Mouse (Mus musculus): ENCODE results near the gene Tcp11l1. TPM values are rescaled to one million over a fixed set of nuclear protein-coding genes. Genes with fewer than 3 reads are reported as not detected.

The Tcp11l1 gene
- polyA plus RNA-seq, 1 experiment from 2014 or later: 66.1 TPM

DNA sequence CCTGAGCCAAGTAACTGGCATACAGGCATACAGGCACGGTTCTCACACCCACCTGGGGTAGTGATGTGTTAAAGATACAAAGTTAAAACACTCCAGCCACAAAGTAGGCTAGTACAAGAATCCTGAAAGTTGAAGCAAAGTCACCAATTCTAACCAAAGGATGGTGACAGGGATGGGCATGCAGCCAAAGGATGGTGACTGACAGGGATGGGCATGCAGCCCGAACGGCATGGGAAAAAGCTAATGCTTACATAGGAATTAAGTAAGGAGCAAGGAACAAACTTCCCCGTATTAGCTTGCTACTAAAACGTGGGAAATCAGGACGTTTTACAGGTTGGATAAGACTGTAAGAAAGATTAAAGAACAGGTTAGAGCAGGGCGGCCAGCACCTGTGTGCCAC, 24.3 kb upstream of the Tcp11l1 start:
- H3K4me3 ChIP-seq: no peak overlapping the region
- no peak for ATAC-seq (ENCODE audit: low FRiP score, low read depth)
- 66% methylated on average over 7 of the region's 7 CpGs for WGBS

DNA sequence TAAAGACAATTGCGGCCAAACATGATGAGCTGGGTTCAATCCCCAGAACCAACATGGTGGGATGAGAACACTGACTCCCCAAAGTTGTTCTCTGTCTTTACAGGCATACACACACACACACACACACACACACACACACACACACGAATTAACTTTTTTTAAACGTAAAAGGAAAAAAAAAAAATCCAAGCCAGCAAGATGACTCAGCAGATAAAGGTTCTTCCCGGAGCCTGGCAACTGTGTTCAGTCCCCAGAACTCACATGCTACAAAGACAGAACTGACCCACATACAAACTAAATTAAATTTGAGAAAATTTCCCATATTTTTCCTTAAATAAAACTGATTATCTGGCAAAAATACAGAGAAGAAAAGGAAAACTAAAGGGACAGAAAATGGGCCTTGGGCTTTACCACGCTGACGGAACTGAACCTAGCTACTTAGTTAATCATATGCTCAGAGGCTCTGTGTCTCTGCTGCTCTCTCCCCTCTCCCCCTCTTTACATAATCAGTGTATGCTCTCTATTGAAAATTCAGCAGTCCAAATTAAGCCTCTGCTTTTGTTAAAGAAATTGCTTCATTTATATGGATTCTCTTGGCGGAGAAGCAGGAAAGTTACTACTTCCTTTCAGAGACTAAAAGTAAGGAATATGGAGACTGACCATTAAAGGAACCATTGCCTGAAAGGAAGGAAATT, 20.7 kb upstream of the Tcp11l1 start:
- no peak overlapping the region for H3K4me2 ChIP-seq (replicated peaks)
- no peaks in the 10 kb centered on the region for H3K36me3 ChIP-seq
- H3K27me3 ChIP-seq: no peaks in the 10 kb centered on the region
- no peak overlapping the region for H3K27ac ChIP-seq
- 75% methylated on average over 7 of the region's 7 CpGs for WGBS
- no peaks in the 10 kb centered on the region for H3K4me1 ChIP-seq
- no peak overlapping the region for H3K4me3 ChIP-seq
- no peak for ATAC-seq (ENCODE audit: low FRiP score, low read depth)
- no peaks in the 10 kb centered on the region for H3K9me3 ChIP-seq
- no peak overlapping the region for H3K9ac ChIP-seq

More for the DNA sequence above, 24.3 kb upstream of the Tcp11l1 start:
- peaks cover 5% of the 10 kb centered on the region for H3K4me1 ChIP-seq
- no peak overlapping the region for H3K9ac ChIP-seq
- H3K27ac ChIP-seq: no peak overlapping the region
- peaks cover 13% of the 10 kb centered on the region for H3K27me3 ChIP-seq
- H3K9me3 ChIP-seq: no peaks in the 10 kb centered on the region
- H3K4me2 ChIP-seq (replicated peaks): no peak overlapping the region
- no peaks in the 10 kb centered on the region for H3K36me3 ChIP-seq

DNA sequence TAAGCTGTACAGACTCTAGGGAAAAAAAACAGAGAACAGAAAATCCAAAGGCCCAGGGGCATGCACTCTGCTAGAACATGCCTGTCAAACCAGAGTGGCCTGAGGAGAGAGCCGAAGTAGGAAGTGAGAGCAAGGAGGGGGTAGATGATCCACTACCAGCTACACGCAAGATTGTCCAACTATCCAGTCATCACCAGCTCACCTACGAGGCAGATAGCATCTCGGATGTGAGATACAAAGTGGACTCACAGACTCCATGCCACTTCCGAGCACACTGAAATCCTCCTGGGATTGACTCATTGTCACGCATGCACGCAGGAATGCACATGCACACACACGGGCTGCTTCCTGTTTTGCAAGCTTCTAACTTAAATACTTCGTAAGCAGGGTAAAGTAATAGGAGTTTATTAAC, 20.1 kb upstream of the Tcp11l1 start:
- 79% methylated on average over 9 of the region's 9 CpGs for whole genome bisulfite sequencing
- H3K27me3 ChIP-seq: no peaks in the 10 kb centered on the region
- ATAC-seq (ENCODE audit: low FRiP score, low read depth): no peak
- no peak overlapping the region for H3K4me2 ChIP-seq (replicated peaks)
- H3K27ac ChIP-seq: no peak overlapping the region
- no peak overlapping the region for H3K9ac ChIP-seq
- no peaks in the 10 kb centered on the region for H3K36me3 ChIP-seq
- no peaks in the 10 kb centered on the region for H3K4me1 ChIP-seq
- H3K9me3 ChIP-seq: no peaks in the 10 kb centered on the region
- no peak overlapping the region for H3K4me3 ChIP-seq

DNA sequence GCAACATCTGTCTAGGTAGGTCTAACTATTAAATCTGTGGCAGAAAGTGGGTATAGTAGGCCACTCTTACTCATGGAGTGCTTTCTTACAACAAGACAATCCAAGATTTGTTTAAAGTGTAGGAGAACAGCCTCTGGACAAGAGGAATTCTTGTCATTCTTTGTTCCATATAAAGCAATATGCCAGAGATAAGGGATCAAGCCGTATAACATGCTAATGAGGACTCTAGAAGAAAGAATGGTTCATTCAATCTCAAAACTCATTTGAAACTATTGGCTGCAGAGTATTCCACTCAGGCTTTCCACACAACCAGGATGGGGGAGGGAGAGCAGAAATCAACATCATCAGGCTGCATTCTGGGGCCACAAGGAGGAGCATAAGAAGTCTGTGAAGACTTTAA, 15.4 kb upstream of the Tcp11l1 start:
- Histone ChIP-seq H3K27me3 (no peaks in the 10 kb centered on the region), H3K4me2 (replicated peaks) (no peak overlapping the region), H3K4me1 (no peaks in the 10 kb centered on the region), H3K4me3 (no peak overlapping the region), H3K36me3 (no peaks in the 10 kb centered on the region), H3K9me3 (no peaks in the 10 kb centered on the region), H3K27ac (no peak overlapping the region), H3K9ac (no peak overlapping the region)
- ATAC-seq (ENCODE audit: low FRiP score, low read depth): no peak
- 90% methylated on average over 1 of the region's 1 CpGs for WGBS

DNA sequence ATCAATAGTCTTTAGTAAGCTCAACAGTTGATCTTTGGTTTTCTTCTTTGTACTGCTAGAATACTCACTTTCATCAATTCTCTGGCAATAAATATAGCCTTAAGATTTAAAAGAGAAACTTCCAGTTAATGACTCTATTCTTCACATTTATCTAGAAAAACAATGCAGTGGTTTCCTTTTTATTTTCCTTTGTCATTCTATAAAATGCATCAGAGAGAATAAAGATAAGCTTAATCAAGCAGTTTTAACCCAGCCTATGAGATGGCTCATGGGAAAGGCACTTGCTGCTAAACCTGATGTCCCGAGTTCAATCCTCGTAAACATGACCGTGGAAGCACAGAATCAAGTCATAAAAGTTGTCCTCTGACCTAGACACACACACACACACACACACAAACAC, 10.1 kb upstream of the Tcp11l1 start:
- Histone ChIP-seq H3K9ac (no peak overlapping the region), H3K27me3 (no peaks in the 10 kb centered on the region), H3K9me3 (no peaks in the 10 kb centered on the region), H3K4me2 (replicated peaks) (no peak overlapping the region), H3K4me3 (no peak overlapping the region), H3K27ac (no peak overlapping the region), H3K4me1 (no peaks in the 10 kb centered on the region), H3K36me3 (no peaks in the 10 kb centered on the region)
- 34% methylated on average over 3 of the region's 3 CpGs for WGBS
- ATAC-seq (ENCODE audit: low FRiP score, low read depth): no peak

DNA sequence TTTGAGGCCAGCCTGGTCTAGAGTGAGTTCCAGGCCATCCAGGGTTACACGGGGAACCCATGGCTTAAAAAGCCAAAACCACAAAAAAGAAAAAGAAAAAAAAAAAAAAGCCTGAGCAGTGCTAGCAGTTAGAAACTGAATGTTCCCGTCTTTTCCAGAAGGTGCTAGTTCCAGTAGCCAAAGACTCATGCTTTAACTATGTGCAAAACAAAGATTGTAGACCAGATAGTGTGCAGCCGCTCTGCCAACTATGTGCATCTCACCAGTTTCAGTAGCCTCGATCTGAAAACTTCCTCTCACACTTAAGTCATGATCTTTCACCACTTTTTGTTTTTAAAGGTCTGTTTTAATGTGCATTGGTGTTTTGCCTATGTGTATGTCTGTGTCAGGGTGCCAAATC, 5.9 kb upstream of the Tcp11l1 start:
- Histone ChIP-seq H3K4me1 (no peaks in the 10 kb centered on the region), H3K36me3 (no peaks in the 10 kb centered on the region), H3K27ac (no peak overlapping the region), H3K9me3 (no peaks in the 10 kb centered on the region), H3K4me2 (replicated peaks) (no peak overlapping the region), H3K27me3 (peaks cover 4% of the 10 kb centered on the region), H3K4me3 (no peak overlapping the region), H3K9ac (no peak overlapping the region)
- 85% methylated on average over 4 of the region's 4 CpGs for WGBS
- no peak for ATAC-seq (ENCODE audit: low FRiP score, low read depth)

DNA sequence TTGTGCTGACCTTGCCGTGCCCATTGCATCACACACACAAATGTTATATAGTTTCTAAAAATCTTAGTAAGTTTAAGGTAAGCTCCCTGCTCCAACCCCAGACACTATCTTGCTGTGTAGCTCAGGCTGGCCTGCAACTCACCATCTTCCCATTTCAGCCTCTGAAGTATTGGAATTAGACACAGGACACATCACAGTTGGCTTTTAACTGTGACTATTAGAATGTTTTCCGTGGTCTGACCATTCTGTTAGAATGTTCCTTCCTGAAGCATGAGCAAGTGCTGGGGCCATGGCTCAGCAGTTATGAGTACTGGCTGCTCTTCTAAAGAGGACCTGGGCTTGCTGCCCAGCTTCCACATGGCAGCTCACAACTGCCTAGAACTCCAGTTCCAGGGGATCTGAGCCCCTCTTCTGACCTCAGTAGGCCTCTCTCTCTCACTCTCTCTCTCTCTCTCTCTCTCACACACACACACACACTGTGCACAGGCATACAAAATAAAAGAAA, 5.3 kb upstream of the Tcp11l1 start:
- ATAC-seq (ENCODE audit: low FRiP score, low read depth): no peak
- Histone ChIP-seq H3K9ac (no peak overlapping the region), H3K27me3 (peaks cover 4% of the 10 kb centered on the region), H3K9me3 (no peaks in the 10 kb centered on the region), H3K36me3 (no peaks in the 10 kb centered on the region), H3K4me1 (no peaks in the 10 kb centered on the region), H3K4me3 (no peak overlapping the region), H3K27ac (no peak overlapping the region), H3K4me2 (replicated peaks) (no peak overlapping the region)
- 90% methylated on average over 2 of the region's 2 CpGs for WGBS

DNA sequence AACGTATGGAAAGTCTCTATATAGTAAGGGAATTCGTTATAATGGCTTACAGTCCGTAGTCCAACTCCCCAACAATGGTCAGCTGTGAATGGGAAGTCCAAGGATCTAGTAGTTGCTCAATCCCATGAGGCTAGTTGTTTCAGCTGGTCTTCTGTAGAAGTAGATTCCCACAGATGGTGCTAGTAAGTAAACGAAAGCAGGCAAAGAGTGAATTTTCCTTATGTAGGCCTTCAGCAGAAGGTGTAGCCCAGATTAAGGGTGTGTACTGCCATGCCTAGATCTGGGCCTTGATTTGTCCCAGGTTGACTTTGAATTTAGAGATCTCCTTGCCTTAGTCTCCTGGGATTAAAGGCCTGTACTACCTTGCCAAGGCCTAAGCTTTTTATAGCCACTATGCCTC, 4.3 kb upstream of the Tcp11l1 start, which contains the start of gene Pin1rt1:
Gene Pin1rt1, minus strand, starts transcription at position 101 of the 400 bp plus-strand sequence.
- ATAC-seq (ENCODE audit: low FRiP score, low read depth): no peak
- Histone ChIP-seq H3K27ac (no peak within 1 kb of the TSS), H3K9ac (no peak within 1 kb of the TSS), H3K36me3 (no peaks in the 10 kb centered on the region), H3K9me3 (no peaks in the 10 kb centered on the region), H3K4me3 (no peak within 1 kb of the TSS), H3K4me1 (peaks cover under 1% of the 10 kb centered on the region; the same call in 1 of the 2 replicates), H3K4me2 (replicated peaks) (no peak within 1 kb of the TSS), H3K27me3 (peaks cover 4% of the 10 kb centered on the region)
- WGBS: 87% methylated on average over 4 of the region's 4 CpGs

DNA sequence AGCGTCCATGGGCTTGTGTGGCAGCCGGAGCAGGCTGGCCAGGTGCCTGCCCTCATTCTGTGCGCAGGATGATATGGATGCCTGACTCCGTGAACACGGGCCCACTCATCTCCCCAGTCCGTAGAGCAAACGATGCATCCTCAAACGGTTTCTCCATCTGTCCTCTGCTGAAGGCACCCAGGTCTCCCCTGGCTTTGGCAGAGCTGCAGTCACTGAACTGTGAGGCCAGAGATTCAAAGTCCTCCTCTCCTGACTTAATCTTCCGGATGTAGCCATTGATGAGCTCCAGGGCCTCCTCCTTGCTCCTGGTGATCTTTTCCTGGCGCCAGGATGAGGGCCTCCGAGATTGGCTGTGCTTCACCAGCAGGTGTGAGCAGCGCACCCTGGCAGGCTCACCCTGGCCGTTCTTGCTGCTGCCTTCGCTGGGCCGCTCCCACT, 2.3 kb upstream of the Tcp11l1 start:
- H3K4me1 ChIP-seq: peaks cover 16% of the 10 kb centered on the region
- H3K9ac ChIP-seq: no peak overlapping the region
- H3K4me3 ChIP-seq: no peak overlapping the region
- peaks cover 4% of the 10 kb centered on the region for H3K27me3 ChIP-seq
- no peaks in the 10 kb centered on the region for H3K9me3 ChIP-seq
- no peak for ATAC-seq (ENCODE audit: low FRiP score, low read depth)
- H3K36me3 ChIP-seq: no peaks in the 10 kb centered on the region
- no peak overlapping the region for H3K4me2 ChIP-seq (replicated peaks)
- H3K27ac ChIP-seq: no peak overlapping the region
- WGBS: 37% methylated on average over 15 of the region's 15 CpGs

DNA sequence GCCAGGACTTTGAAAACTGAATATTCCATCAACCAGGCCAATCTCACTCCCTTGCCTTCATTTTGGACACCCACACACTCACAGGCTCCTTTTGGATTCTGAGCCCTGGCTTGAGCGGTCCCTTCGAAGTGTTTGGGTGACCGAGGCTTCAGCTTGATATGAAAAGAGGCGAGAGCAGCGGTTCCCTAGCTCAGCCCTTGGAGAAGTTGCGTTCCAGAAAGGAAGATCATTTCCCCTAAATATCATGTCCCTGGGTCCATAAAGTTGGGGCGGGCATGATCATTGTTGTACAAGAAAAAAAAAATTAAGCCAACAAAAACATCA, 479 bp upstream of the Tcp11l1 start:
- 0 out of 2 replicates have a peak, but pooled peaks have one; percentile 13 for ATAC-seq (ENCODE audit: low FRiP score, low read depth)
- H3K4me1 ChIP-seq: peaks cover 16% of the 10 kb centered on the region
- peak overlapping the region; percentile 70 for H3K4me2 ChIP-seq (replicated peaks)
- H3K4me3 ChIP-seq: peak overlapping the region; percentile 75
- no peaks in the 10 kb centered on the region for H3K9me3 ChIP-seq
- H3K27ac ChIP-seq: peak overlapping the region; percentile 87
- peak overlapping the region; percentile 86 for H3K9ac ChIP-seq
- peaks cover 4% of the 10 kb centered on the region for H3K27me3 ChIP-seq
- WGBS: 5% methylated on average over 7 of the region's 7 CpGs
- peaks cover 9% of the 10 kb centered on the region; the same call in 1 of the 2 replicates for H3K36me3 ChIP-seq

DNA sequence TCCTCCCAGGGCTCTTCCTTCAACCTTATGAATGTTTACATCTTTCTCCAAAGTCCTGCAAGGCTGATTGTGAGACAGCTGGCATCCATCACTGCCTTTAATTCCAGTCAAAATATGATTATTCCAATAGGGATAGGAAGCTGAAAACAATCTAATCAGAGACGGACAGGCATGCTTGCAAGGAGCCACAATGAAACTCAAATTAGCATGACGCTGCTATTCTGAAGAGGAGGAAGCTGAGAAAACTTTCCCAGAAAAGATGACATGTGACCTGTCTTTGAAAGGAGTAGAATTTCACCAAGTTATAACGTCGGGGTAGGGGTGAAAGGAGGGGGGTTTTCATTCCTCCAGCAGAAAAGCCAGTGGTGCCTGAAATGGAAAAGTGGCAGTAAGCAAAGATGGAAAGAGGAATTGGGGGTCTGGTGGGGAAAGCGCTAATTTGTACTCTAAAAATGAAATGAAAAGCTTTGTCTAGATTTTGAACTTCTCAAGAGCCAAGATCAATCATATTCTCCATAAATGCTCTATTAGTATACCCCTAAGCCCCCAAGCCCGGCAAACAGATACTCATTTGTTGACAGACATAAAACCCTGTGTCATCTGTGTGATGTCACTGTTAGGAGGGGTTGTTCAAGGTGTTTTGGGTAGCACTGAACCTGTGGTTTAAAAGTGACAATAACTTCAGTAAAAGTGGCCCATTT, 1.1 kb downstream of the Tcp11l1 start:
- H3K4me1 ChIP-seq: peaks cover 27% of the 10 kb centered on the region
- H3K36me3 ChIP-seq: peaks cover 14% of the 10 kb centered on the region
- 28% methylated on average over 6 of the region's 6 CpGs for WGBS
- no peak for ATAC-seq (ENCODE audit: low FRiP score, low read depth)
- H3K4me3 ChIP-seq: peak overlapping the region; percentile 75
- no peaks in the 10 kb centered on the region for H3K9me3 ChIP-seq
- 0 out of 2 replicates have a peak overlapping the region, but pooled peaks have one; percentile 87 for H3K27ac ChIP-seq
- peak overlapping the region; percentile 70 for H3K4me2 ChIP-seq (replicated peaks)
- H3K9ac ChIP-seq: peak overlapping the region; percentile 86
- H3K27me3 ChIP-seq: peaks cover 4% of the 10 kb centered on the region

DNA sequence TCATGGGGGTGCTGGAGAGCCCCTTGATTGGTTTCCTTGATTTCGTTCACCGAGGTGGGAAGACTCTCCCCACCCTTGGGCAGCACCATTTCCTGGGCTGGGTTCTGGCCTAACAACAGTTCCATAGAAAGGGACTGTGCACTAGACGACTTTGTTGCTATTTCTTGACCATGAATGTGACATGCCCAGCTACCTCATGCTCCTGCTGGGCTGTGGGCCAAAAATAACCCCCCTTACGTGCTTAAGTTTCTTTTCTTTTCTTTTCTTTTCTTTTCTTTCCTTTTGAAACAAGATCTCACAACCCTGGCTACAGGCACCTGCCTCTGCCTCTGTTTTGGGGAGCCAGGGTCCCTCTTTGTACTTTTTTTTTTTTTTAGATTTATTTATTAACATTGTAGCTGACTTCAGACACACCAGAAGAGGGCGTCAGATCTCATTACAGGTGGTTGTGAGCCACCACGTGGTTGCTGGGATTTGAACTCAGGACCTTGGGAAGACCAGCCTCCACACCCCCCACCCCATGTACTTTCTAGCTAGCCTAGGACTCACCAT, 2.1 kb downstream of the Tcp11l1 start:
- Histone ChIP-seq H3K9me3 (no peaks in the 10 kb centered on the region), H3K4me1 (peaks cover 30% of the 10 kb centered on the region), H3K27ac (no peak overlapping the region), H3K4me2 (replicated peaks) (no peak overlapping the region), H3K27me3 (peaks cover 4% of the 10 kb centered on the region), H3K36me3 (peaks cover 20% of the 10 kb centered on the region), H3K9ac (no peak overlapping the region), H3K4me3 (no peak overlapping the region)
- no peak for ATAC-seq (ENCODE audit: low FRiP score, low read depth)
- 65% methylated on average over 6 of the region's 6 CpGs for WGBS
